Mouse (Mus musculus): ENCODE measurements around the gene Ttll2. TPM values are rescaled to one million over a fixed set of nuclear protein-coding genes. Genes with fewer than 3 reads are reported as not detected.
"Not testable (repeated sequence)": the region's sequence is repeated elsewhere in the genome, so short reads cannot be mapped to it uniquely, and the experiment has no call there.

The Ttll2 gene
- polyA plus RNA-seq, 1 experiment from 2014 or later = not detected

GRCm38 (mm10) chr17:7383167-7384143 is 31.0 kb upstream of the Ttll2 start:
- not testable (repeated sequence) for H3K4me3 ChIP-seq; H3K4me2 ChIP-seq (replicated peaks); H3K36me3 ChIP-seq; H3K4me1 ChIP-seq; H3K27me3 ChIP-seq (replicated peaks); H3K27ac ChIP-seq; H3K9ac ChIP-seq; ATAC-seq (ENCODE audit: low FRiP score, low read depth); H3K9me3 ChIP-seq
- 76% methylated on average over 12 of the region's 13 CpGs for WGBS

- ATAC-seq (ENCODE audit: low FRiP score, low read depth); H3K4me2 ChIP-seq (replicated peaks); H3K36me3 ChIP-seq; H3K9ac ChIP-seq; H3K27ac ChIP-seq; H3K4me3 ChIP-seq; H3K27me3 ChIP-seq (replicated peaks); H3K4me1 ChIP-seq; H3K9me3 ChIP-seq: not testable (repeated sequence)
- 85% methylated on average over 1 of the region's 3 CpGs for WGBS
These were observed 30.2 kb upstream of the Ttll2 start for GRCm38 (mm10) chr17:7382711-7383110.

GRCm38 (mm10) chr17:7377907-7378306 is 25.4 kb upstream of the Ttll2 start:
- not testable (repeated sequence) for H3K9me3 ChIP-seq; H3K27ac ChIP-seq; H3K4me2 ChIP-seq (replicated peaks); H3K9ac ChIP-seq; H3K4me3 ChIP-seq; H3K4me1 ChIP-seq; ATAC-seq (ENCODE audit: low FRiP score, low read depth); H3K27me3 ChIP-seq (replicated peaks); H3K36me3 ChIP-seq
- WGBS = 23% methylated on average over 2 of the region's 3 CpGs

GRCm38 (mm10) chr17:7376951-7377700 is 24.6 kb upstream of the Ttll2 start:
- H3K4me2 ChIP-seq (replicated peaks); H3K27me3 ChIP-seq (replicated peaks); H3K4me3 ChIP-seq; H3K9ac ChIP-seq; ATAC-seq (ENCODE audit: low FRiP score, low read depth); H3K36me3 ChIP-seq; H3K9me3 ChIP-seq; H3K4me1 ChIP-seq; H3K27ac ChIP-seq: not testable (repeated sequence)
- WGBS = 93% methylated on average over 1 of the region's 3 CpGs

GRCm38 (mm10) chr17:7371879-7372278 is 19.4 kb upstream of the Ttll2 start, which contains the start of gene Gm49630:
Gene Gm49630, minus strand, starts transcription at chr17:7371979.
- ATAC-seq (ENCODE audit: low FRiP score, low read depth); H3K27me3 ChIP-seq (replicated peaks); H3K36me3 ChIP-seq; H3K9ac ChIP-seq; H3K4me3 ChIP-seq; H3K27ac ChIP-seq; H3K4me2 ChIP-seq (replicated peaks); H3K9me3 ChIP-seq; H3K4me1 ChIP-seq: not testable (repeated sequence)
- whole genome bisulfite sequencing = 93% methylated on average over 2 of the region's 5 CpGs

- H3K36me3 ChIP-seq; ATAC-seq (ENCODE audit: low FRiP score, low read depth); H3K4me3 ChIP-seq; H3K9me3 ChIP-seq; H3K27ac ChIP-seq; H3K4me1 ChIP-seq; H3K27me3 ChIP-seq (replicated peaks); H3K9ac ChIP-seq; H3K4me2 ChIP-seq (replicated peaks): not testable (repeated sequence)
- 64% methylated on average over 6 of the region's 6 CpGs for WGBS
These were observed 16.9 kb upstream of the Ttll2 start for GRCm38 (mm10) chr17:7369401-7369800.

- WGBS = 40% methylated on average over 5 of the region's 7 CpGs
- not testable (repeated sequence) for H3K27ac ChIP-seq; H3K9ac ChIP-seq; H3K9me3 ChIP-seq; H3K4me3 ChIP-seq; H3K27me3 ChIP-seq (replicated peaks); H3K36me3 ChIP-seq; H3K4me1 ChIP-seq; H3K4me2 ChIP-seq (replicated peaks)
- ATAC-seq (ENCODE audit: low FRiP score, low read depth) = peak; percentile 88
These were observed 14.3 kb upstream of the Ttll2 start for GRCm38 (mm10) chr17:7366676-7367374.

GRCm38 (mm10) chr17:7366265-7366664 is 13.8 kb upstream of the Ttll2 start:
- ATAC-seq (ENCODE audit: low FRiP score, low read depth); H3K9ac ChIP-seq; H3K4me3 ChIP-seq; H3K27me3 ChIP-seq (replicated peaks); H3K27ac ChIP-seq; H3K36me3 ChIP-seq; H3K4me1 ChIP-seq; H3K4me2 ChIP-seq (replicated peaks); H3K9me3 ChIP-seq: not testable (repeated sequence)
- WGBS = 0% methylated on average over 1 of the region's 1 CpGs

GRCm38 (mm10) chr17:7365615-7366014 is 13.1 kb upstream of the Ttll2 start:
- not testable (repeated sequence) for H3K4me1 ChIP-seq; H3K27me3 ChIP-seq (replicated peaks); H3K9ac ChIP-seq; H3K36me3 ChIP-seq; ATAC-seq (ENCODE audit: low FRiP score, low read depth); H3K9me3 ChIP-seq; H3K4me3 ChIP-seq; H3K4me2 ChIP-seq (replicated peaks); H3K27ac ChIP-seq
- 86% methylated on average over 1 of the region's 3 CpGs for WGBS

- not testable (repeated sequence) for H3K36me3 ChIP-seq; H3K4me2 ChIP-seq (replicated peaks); ATAC-seq (ENCODE audit: low FRiP score, low read depth); H3K27ac ChIP-seq; H3K9me3 ChIP-seq; H3K4me1 ChIP-seq; H3K9ac ChIP-seq; H3K27me3 ChIP-seq (replicated peaks); H3K4me3 ChIP-seq
- WGBS = 81% methylated on average over 9 of the region's 9 CpGs
These were observed 8.4 kb upstream of the Ttll2 start for GRCm38 (mm10) chr17:7360749-7361465.

- not testable (repeated sequence) for H3K36me3 ChIP-seq; H3K9ac ChIP-seq; H3K27ac ChIP-seq; ATAC-seq (ENCODE audit: low FRiP score, low read depth); H3K4me2 ChIP-seq (replicated peaks); H3K9me3 ChIP-seq; H3K4me1 ChIP-seq; H3K27me3 ChIP-seq (replicated peaks); H3K4me3 ChIP-seq
- WGBS = 74% methylated on average over 4 of the region's 4 CpGs
These were observed 7.3 kb upstream of the Ttll2 start for GRCm38 (mm10) chr17:7359806-7360205.

- H3K4me1 ChIP-seq; H3K9me3 ChIP-seq; H3K4me2 ChIP-seq (replicated peaks); H3K4me3 ChIP-seq; H3K36me3 ChIP-seq; H3K9ac ChIP-seq; H3K27ac ChIP-seq; ATAC-seq (ENCODE audit: low FRiP score, low read depth); H3K27me3 ChIP-seq (replicated peaks): not testable (repeated sequence)
- WGBS = 83% methylated on average over 2 of the region's 3 CpGs
These were observed 3.7 kb downstream of the Ttll2 start for GRCm38 (mm10) chr17:7348765-7349164.
